Mouse (Mus musculus): ENCODE data around the gene Smc4. TPM values are rescaled to one million over a fixed set of nuclear protein-coding genes. Genes with fewer than 3 reads are reported as not detected.

The Smc4 gene
- 10 to 100 TPM; 50.3 to 57.9 TPM for total RNA-seq (2023)

DNA sequence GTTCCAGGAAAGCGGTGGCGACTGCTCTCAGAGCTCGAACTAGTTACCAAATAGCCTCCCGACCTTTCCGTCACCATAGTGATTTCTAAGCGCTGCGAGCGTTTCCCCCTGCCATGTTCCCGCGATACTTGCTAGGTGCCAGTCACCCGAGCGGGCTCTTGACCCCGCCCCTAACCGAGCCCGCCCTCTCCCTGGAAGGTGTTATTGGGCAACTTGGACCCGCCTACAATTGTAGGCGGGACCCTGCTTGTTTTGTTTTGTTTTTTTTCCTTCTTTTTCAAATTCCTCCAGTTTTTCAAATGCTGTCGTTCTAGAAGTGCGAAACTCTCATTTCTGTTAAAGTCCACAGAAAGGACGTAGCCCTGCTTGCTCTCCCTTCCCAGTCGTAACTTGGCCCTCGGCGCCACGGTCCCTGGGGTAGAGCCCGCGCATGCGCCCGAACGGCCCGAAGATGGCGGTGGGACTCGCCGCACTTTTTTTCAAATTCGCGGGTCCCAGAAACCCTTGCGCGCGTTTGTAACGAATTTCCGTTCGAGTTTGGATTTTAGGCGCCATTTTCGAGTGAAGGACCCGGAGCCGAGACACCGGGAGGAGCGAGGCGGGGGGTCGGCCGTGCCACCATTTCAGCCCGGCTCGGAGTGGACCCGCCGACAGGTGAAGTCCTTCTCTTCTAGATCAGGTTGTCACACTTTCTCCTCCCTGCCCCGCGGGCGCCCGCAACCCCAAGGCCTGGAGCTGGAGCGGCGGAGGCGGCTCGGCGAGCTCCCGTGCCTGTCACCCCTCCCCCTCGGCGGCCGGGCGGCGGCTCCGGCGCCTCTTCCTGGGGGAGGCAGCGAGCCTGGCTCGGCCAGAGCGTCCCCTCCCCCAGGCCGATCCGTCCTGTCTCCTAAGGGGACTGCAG lies at the start of gene Smc4, which contains the start of gene Ift80:
Smc4 (plus strand) TSS at position 302 of the 901 bp plus-strand sequence.
Ift80 (minus strand) TSS at position 134 of the 901 bp plus-strand sequence.

GRCm38 (mm10) chr3:69044645-69045399 lies 40.3 kb downstream of the Smc4 start, which contains the start of gene Trim59:
TSS of gene Trim59 (minus strand) at chr3:69044755.

Other genes starting within 250 kb of the Smc4 start
- gene 1110032F04Rik, start 135.2 kb upstream of the Smc4 start, total RNA-seq (2023), result not detected
- gene Ift80, start 168 bp upstream of the Smc4 start, total RNA-seq (2023), result 1 to 10 TPM; 2.1 to 6.1 TPM
- 1 to 10 TPM; 8.3 to 9.2 TPM for gene Trim59, start 40.0 kb downstream of the Smc4 start, total RNA-seq (2023)
- gene Kpna4, start 122.4 kb downstream of the Smc4 start, total RNA-seq (2023), result 100 to 1,000 TPM; 172 to 181 TPM
- gene Arl14, start 217.7 kb downstream of the Smc4 start, total RNA-seq (2023), result not detected

Measured in monocyte, adult 59 days (primary cell).